Mouse (Mus musculus) yolk sac, embryonic 10.5 days (tissue): ENCODE results near the gene Lrrc4.

Source experiments
- DNase-seq: peaks from one replicate; pipeline ENCODE4 v3.0.0-alpha.2; 2017; ENCODE audit warnings: low spot score

Lrrc4 gene

GRCm38 (mm10) chr6:28854598-28854997 is 23.1 kb upstream of the Lrrc4 start:
- no peak for DNase-seq

DNA sequence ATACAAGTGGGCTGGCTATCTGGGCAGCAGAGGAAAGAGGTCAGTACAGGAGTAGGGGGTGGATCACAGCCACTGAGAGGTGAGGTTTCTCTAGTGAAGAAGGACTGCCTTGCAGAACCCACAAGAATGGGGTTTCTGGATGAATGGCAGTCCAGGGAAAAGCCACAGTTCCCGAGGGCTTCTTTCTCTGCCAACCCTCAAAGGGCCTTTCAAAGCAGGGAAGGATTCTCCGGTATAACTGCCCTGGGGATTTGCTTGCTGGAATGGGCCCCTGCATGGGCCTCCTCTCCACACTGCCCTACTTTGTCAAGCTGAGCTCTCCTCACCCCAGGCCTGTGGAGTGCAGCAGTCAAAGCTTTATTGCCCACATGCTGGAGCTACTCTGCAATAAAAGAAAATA is 22.1 kb upstream of the Lrrc4 start:
- DNase-seq: no peak

GRCm38 (mm10) chr6:28853164-28853563 is 21.6 kb upstream of the Lrrc4 start:
- no peak for DNase-seq

DNA sequence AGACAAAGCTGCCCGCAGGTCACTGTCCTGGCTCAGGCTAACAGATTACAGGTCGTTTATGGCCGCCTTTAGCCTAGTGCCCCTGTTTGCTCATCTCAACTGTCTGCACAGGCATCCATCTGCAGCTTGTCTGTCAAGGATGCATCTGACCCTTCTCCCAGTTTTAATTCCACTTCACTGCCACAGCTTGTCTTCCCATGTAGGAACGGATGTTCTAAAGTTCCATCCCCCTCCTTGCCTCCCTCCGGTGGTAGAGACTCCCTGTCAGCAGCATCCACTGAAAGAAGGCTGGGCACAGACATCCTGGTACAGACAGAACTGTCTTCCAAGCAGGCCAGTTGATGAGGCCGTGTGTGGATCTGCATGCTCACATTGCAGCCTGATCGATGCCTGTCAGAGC is 20.8 kb upstream of the Lrrc4 start:
- DNase-seq: no peak

DNA sequence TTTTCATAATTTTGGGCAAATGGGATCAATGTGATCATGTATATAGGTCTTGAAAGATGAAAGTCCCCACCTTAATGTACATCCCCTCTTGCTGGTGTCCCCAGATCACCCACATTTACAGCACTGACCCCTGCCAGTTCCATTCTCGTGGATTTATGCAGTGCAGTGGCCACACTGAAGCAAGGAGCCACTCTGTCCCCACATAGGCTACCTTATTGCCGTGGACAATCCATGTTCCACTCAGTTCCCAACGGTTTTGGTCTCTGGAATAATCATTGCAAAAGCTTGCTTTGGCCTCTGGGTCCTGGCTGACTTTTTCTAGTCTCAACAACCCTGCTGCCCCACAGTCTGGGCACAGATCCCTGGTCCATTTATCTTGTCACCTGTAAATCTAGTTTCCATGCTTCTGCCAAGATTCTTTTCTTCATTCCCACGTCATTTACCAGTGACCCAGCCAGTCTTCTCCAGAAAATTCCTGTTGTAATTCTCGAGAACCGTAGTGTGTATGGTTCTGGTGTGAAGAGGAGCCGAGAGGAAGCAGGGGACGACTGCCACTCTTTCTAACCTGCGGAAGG is 18.9 kb upstream of the Lrrc4 start:
- DNase-seq: no peak

GRCm38 (mm10) chr6:28849317-28849716 is 17.8 kb upstream of the Lrrc4 start:
- DNase-seq: no peak

GRCm38 (mm10) chr6:28848891-28849290 is 17.3 kb upstream of the Lrrc4 start:
- DNase-seq: no peak

DNA sequence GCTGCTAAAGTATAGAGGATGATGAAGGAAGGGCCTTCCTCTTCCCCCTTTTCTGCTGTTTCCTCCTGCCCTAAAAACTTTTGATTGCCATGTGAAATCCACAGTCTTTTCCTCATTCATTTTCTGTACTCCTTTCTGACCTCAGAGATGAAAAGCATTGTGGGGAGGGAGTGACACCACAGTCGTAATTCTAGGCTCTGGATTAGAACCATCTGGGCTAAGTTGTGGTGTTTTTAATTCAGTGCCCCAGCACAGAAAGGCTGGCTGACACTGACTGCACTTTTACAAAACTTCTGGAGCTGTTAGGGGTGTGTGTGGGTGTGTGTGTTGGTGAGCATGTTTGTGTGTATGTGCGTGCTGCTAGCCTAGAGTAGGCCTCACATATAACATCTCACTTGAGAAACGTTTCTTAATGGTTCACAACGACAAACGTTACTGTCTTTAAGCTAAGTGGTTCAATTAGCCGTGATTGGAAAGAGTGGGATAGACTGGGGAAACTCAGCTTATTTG is 16.8 kb upstream of the Lrrc4 start:
- DNase-seq: no peak

GRCm38 (mm10) chr6:28847616-28848015 is 16.1 kb upstream of the Lrrc4 start:
- DNase-seq: no peak

DNA sequence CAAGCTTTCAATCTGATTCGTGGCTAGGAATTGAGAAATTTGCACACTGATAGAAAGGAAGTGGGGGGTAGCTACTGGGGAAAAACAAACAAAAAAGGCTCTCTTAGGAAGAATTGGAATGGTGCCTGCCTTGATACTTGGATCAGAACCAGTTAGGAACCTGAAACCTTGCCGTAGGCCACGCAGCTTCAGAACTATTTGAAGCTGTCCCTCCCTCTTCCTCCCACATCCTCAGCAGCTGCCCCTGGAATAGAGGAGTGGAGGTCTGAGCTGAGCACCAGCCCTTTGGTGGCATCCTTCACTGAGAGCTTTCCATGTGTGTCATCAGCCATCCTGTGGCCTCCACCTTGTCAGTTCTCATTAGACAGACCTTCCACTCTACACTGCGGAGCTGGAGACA is 14.1 kb upstream of the Lrrc4 start:
- no peak for DNase-seq

- DNase-seq: no peak
These were observed 11.1 kb upstream of the Lrrc4 start for GRCm38 (mm10) chr6:28842375-28843276.

DNA sequence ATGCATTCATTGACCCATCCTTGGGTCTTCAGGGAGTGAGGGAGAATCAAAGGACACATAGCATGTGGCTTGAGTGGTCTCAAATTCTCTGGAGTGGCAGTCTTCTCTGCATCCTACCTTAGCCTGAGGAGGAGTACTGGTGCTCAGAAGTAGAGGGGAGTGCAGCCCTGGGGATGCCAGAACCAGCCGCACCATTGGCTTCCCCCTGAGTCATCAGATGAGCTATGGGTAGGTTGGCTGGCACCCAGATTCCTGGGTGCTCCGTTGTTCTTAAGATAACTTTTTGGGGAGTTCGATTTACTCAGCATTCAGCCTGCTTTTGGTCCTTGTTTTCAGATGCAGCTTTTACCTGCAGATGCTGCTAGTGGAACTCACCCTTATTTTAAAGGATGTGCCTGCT is 10.0 kb upstream of the Lrrc4 start:
- no peak for DNase-seq

DNA sequence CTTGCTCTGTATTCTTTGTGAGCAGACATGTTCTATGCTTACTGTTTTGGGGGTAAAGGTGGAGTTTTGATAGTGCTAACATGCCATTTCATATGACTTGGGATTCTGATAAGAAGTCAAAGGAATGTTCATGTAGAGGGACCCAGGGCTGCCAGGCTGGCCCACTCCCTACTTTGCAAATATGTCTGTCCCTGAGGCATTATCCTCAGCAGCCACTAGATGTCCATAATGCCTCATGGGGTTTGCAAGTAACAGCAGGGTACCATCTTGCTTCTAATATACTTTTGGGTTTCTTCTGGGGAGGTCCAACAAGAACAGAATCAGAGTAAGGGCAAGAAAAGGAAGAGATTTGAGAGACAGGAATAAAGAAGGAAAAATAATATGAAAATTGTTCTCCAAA is 5.1 kb upstream of the Lrrc4 start:
- DNase-seq: no peak

DNA sequence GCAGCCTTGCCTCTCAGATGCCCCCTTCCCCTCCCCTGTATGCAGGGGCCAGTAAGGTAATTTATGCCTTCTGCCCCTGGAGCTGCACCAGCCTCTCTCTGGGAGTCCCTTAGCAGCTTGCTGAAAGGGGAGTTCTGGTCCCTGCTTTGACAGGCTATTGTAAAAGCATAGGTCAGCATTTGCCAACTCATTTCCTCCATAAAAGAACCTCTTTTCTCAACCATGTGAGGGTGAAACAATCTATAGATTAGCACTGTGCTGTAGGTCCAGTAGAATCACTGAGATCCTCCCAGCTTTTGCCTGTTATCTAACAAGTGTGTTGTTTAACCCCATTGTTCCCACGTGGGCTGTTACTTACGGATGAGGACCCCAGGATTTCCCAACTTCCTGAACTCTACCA is 2.5 kb upstream of the Lrrc4 start:
- DNase-seq: no peak

- DNase-seq: no peak
These were observed 1.9 kb upstream of the Lrrc4 start for GRCm38 (mm10) chr6:28833380-28833822.

DNA sequence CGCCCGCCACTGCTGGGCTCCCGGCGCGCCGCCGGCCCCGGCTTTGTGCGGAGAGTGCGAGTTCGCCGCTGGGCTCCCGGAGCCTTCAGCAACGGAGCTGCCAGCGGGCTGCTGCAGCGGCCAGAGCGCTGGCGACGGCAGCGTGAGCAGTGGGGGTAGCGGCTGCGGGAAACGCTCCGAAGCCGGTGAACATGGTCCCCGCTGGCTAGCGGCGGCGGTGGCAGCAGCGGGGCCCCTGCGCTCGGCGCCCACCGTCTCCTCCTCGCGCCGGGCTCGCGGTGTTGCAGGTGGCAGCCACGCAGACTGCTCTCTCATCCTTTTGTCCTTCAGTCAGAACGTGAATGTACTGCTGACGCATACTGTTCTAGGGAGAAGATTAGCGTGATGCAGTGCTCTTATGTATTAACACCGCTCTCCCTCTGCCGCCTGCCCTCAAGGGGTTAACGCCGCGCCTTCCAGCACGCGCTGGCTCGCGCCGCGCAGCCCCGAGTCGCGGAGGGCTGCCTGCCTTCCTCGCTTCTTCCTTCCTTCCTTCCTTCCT is 1.3 kb upstream of the Lrrc4 start:
- DNase-seq: peak; percentile 49

DNA sequence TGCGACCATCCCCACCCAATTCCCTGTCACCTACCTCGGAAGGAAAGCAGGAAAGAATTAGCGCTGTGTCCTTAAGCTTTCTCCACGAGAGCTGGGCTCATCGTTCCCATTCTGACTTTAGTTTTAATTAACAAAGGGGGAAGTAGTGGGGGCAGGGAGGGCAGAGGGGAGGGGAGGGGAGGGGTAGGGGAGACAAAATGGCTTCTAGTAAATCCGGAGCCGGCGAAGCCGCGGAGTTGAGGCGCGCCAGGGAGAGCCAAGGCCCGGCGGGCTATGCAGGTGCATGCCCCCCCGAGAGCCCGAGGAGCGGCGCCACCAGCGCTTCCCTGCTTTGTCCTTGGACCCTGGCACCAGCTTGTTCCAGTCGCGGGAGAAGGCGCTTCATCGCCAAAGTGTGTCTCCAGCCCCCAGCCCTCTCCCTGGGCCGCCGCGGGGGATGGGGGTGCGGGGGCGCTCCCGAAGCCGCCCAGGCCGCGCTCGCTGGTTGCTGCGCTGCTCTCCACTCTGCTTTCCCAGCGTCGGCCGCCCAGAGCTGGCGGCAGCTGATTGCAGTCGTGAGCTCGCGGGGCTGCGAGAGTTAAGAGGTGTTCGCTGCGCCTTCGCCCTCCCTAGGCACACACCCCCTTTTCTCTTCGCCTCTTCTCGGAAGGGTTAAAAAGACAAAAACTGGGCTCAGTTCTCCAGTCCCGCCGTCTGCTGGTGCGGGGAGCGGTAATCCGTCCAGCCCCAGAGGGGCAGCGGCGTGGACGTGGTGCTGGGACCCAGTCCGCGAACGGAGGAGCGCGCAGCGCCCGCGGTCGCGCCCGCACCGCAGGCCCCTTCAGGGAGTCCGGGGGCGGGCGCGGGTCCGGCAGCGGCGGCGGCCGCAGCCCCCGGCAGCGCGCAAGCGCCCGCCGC is 555 bp upstream of the Lrrc4 start:
- peak; percentile 34 for DNase-seq

GRCm38 (mm10) chr6:28830306-28830705 is 1.2 kb downstream of the Lrrc4 start:
- DNase-seq: no peak

GRCm38 (mm10) chr6:28828593-28828992 is 3.0 kb downstream of the Lrrc4 start:
- no peak for DNase-seq

GRCm38 (mm10) chr6:28827565-28827964 is 4.0 kb downstream of the Lrrc4 start:
- no peak for DNase-seq

- no peak for DNase-seq
These were observed 4.7 kb downstream of the Lrrc4 start for GRCm38 (mm10) chr6:28826689-28827389.
